Mouse (Mus musculus): ENCODE measurements at regions not wholly inside any gene's neighbourhood (a gene's known extent, or its start where the extent isn't known, plus 50 kb on each side); places are given as distances from the start of the nearest gene placed in this dataset.

DNA sequence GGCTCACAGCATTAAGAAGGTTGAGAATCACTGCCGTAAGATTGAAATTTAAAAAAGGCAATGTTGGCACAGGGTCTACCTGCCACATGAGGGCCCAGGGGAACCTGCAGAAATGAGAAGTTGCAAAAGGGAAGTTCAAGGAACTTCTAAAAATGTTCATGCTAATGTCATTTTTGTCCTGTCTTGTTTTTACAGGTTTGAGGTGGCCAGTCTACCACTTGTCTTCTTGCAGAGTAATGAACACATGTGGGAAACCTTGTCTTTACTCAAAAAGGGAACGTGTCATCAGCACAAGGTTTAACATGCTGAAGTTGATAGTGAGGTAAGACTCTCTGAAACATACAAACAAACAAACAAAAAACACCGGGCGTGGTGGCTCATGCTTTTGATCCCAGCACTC, 71.4 kb upstream of the Nanos1 start:
- DNase-seq (ENCODE audit: extremely low read depth, low read depth), result peak; percentile 9

DNA sequence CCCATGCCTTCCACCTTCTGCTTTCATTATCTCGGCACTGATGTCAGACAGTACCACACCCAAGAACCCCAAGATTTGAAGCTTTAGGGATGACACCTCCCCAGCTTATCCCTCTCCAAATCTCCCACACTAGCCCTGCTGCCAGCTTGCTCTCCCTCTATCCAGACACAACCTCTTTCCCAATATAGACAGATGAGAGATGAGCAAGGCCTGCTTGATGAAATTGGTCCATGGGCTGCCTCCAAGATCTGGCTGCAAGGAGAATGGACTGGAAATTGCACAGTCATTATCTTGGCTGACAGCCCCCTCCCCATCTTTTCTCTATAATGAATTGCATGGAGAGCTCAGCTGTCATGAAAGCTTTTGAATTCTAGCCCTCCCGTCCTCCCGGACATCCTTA, 73.5 kb upstream of the Nanos1 start:
- no peak for DNase-seq (ENCODE audit: extremely low read depth, low read depth)

DNA sequence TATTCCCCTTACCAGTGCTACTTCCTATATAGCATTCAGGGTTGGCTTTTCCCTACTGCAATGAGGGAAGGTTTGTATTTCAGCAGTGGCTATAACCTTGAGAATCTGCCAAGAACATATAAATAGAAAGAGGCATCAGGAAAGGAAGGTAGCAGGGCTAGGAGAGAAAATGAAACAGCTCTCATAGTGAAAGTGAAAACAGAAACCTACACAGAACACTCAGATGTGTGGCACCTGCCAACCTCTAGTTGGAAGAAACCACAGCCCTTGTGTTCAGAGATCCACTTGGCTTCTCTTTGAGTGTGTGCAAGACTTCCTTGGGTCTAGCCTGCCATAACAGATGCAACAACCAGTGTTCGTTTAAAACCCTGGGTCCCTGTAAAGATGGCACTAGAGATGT, 74.3 kb upstream of the Nanos1 start:
- no peak for DNase-seq (ENCODE audit: extremely low read depth, low read depth)

DNA sequence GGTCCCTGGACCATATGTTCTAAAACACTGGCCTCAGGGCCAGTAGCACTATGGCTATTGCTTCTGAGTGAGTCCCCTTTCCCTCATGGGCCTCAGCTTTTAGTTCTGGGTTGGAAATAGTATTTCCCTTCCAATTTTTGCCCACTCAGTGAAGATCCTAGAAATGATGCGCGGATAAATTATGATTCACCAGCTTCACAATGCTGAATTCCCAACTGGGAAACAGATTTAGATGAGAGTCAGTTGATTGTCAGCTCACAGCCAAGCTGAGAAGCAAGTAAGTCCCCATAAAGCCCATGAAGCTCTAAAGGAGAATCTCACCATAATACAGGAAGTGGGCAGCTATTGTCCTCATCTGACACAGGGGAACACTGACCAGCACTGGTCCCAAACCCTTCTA, 77.6 kb upstream of the Nanos1 start:
- DNase-seq (ENCODE audit: extremely low read depth, low read depth), result no peak

DNA sequence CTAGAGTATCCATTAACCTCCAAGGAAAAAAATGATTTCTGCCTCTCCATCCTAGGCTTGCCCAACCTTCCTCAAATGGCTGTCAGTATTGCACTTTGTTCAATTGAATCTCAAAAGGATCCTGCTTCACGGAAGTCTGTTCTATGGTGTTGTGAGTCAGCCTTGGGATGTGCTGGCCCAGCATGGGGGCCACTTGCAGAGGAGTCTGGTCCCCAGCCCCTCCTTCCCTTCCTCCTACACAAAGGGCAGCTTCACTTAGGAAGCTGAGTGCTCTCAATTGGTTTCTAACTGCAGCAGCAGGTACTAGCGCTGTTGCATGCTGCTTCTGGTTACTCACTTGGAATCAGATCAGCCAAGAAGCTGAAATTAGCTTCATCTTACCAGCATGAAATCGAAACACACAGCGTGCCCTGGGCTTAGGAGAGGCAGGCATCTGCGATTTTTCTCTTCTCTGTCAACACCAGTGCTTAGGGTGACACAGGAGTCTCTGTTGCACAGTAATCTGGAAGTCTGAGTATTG, 80.8 kb upstream of the Nanos1 start:
- no peak for DNase-seq (ENCODE audit: extremely low read depth, low read depth)

DNA sequence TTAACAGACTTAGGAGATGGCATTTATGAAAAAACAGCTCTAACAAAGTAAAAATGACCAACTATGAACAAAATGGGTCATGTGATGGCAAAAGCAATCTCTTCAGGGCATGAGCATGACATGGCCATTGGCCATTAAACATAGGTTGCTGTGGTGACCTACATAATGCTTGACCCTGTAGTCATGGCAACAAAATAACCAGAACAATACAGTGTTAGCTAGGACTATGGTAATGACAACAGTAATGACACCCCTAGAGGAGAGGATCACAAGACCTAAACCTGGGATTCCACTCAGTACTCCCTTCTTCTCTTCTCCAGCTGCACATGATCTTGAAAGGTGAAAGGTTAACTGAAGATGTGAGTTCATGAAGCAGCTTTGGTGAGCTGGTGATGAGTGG, 85.0 kb upstream of the Nanos1 start:
- no peak for DNase-seq (ENCODE audit: extremely low read depth, low read depth)

DNA sequence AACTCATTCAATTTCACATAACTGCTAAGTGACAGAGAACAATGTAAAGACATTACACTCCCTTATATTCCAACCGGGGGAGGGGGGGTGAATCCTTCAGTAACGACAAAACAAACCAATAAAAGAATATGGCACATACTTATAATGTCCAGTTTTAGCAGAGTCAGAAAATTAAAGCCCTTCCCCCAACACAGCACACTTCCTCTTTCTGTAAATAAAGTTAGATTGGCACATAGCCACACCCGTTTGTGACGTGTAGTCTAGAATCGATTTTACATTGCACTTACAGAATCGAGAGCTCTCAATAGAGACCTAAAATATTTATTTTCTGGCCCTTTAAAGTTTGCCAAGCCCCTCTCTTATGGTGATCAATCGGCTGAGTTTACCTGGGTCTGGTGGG, 85.0 kb upstream of the Cacul1 start:
- DNase-seq (ENCODE audit: extremely low read depth, low read depth), result peak; percentile 36

DNA sequence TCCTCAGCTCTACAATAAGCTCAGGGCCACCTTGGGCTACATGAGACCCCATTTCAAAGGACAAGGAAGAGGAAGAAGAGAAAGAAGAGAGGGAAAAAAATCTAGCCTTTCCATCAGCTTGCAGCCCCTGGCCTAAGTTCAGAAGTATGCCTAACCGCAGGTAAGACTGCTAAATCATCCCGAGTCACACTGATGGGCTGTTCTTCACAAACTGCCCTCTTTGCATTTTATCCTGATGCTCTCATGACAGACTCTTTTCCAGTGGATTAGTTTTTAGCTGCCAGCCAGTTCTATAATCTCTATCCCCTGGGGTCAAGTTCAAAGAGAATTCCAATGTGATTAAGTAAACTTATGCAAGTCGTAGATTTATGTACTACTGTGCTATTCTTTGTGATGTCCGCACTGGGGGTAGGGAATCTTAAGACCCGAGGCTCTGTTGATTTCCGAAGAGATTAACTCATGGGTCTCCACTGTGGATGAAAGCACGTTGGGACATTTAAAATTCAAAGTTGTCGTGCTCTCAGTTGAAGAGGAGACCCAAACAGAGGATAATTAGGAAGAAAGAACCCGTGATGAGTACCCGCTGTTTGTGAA, 70.4 kb upstream of the Cacul1 start:
- no peak for DNase-seq (ENCODE audit: extremely low read depth, low read depth)

DNA sequence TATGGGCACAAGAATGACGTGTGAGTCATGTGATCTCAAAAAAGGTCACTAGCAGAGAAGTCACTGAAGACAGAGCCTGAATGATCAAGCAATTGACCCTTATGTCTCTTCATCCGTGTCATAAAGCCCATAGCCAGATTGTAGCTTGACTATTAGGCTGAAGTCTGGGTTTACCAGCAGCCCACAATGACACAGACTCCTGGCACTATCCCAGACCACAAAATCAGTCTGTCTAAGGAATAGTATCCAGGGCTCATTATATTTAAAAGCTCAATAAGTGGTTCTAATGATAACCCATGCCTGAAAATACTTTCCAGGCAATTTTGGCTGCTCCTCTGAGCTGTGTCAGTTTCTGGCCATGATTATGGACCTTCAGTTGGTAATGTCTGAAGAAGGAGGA, 59.2 kb upstream of the Cacul1 start:
- DNase-seq (ENCODE audit: extremely low read depth, low read depth), result no peak
